In the genomic region with DNA sequence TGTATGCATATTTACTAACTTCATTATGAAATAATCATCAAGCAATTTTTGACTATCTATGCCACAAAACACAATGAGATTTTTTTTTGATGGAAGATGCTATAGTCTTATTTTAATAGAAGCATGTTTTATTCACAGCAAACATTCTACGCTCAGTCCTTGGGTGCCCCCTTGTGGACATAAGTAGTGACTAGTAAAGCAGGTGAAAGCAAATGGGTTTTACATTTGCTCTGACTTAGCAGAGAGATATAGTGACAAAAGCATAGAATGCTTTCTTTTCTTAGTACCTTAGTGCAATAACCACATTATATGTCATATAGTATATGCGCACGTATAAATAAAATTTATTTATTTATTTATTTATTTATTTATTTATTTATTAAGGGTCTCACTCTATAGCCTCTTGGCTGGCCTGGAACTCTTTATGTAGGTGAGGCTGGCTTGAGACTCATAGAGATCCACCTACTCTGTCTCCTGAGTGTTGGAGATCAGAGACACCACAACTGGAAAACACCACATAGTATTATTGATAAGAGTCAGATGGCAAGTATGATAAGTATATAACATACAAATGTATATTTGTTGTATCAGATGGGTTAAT, we compare ENCODE assay signal across 8 mouse cellular contexts.
DNase-seq lines count a peak whose midpoint lies in the region; ATAC-seq lines count a peak whose summit lies in the region.

No protein-coding gene starts in this region.

- H3K4me2 ChIP-seq in forebrain, embryonic 16.5 days (ENCODE audit: low read length), result no peak overlapping the region
- H3K4me2 ChIP-seq in intestine, embryonic 14.5 days (ENCODE audit: low read length), result no peak overlapping the region
- no peak overlapping the region for H3K4me2 ChIP-seq in midbrain, embryonic 11.5 days

- DNase-seq in cerebellum, adult 11 months, result peak; percentile 8
- peak; percentile 27 for DNase-seq in c-Kit-positive CD71-positive TER-119-negative erythroid progenitor cells, embryonic 14.5 days (ENCODE audit: low read depth)
- DNase-seq in intestine, embryonic 14.5 days (ENCODE audit: low spot score), result peak; percentile 74
- DNase-seq in left cerebral cortex, adult 18-20 months (ENCODE audit: low spot score in 2 of 2), result peak; percentile 70 to 84
- DNase-seq in midbrain, embryonic 11.5 days (ENCODE audit: low spot score, missing footprints), result peak; percentile 93
- peak; percentile 5 for DNase-seq in splenic B cell, adult 2 months (ENCODE audit: low read depth, low spot score)

- no peak overlapping the region for H3K27ac ChIP-seq in forebrain, embryonic 16.5 days (ENCODE audit: low read length)
- H3K27ac ChIP-seq in intestine, embryonic 14.5 days (ENCODE audit: low read depth), result no peak overlapping the region
- H3K27ac ChIP-seq in midbrain, embryonic 11.5 days (ENCODE audit: low read depth, low read length), result no peak overlapping the region

- H3K4me3 ChIP-seq in forebrain, embryonic 16.5 days (replicated peaks; ENCODE audit: low read length), result no peak overlapping the region
- no peak overlapping the region for H3K4me3 ChIP-seq in intestine, embryonic 14.5 days (ENCODE audit: low read depth, low read length)
- no peak overlapping the region for H3K4me3 ChIP-seq in midbrain, embryonic 11.5 days (ENCODE audit: low read depth, low read length)

- H3K9ac ChIP-seq in forebrain, embryonic 16.5 days (replicated peaks; ENCODE audit: low read depth, low read length), result no peak overlapping the region
- H3K9ac ChIP-seq in intestine, embryonic 14.5 days (ENCODE audit: low read length), result no peak overlapping the region
- no peak overlapping the region for H3K9ac ChIP-seq in midbrain, embryonic 11.5 days (ENCODE audit: low read length)

- WGBS in forebrain, embryonic 16.5 days, result 29% methylated on average over 3 of the region's 3 CpGs
- 26% methylated on average over 3 of the region's 3 CpGs for WGBS in intestine, embryonic 14.5 days
- WGBS in midbrain, embryonic 11.5 days, result 15% methylated on average over 3 of the region's 3 CpGs

- H3K9me3 ChIP-seq in forebrain, embryonic 16.5 days (ENCODE audit: control insufficient read depth, low read length), result no peaks in the 10 kb centered on the region
- H3K9me3 ChIP-seq in intestine, embryonic 14.5 days (ENCODE audit: control insufficient read depth, low read length), result no peaks in the 10 kb centered on the region
- H3K9me3 ChIP-seq in midbrain, embryonic 11.5 days (ENCODE audit: control insufficient read depth, low read length), result no peaks in the 10 kb centered on the region

- no peaks in the 10 kb centered on the region for H3K36me3 ChIP-seq in forebrain, embryonic 16.5 days (ENCODE audit: control insufficient read depth, insufficient read depth)
- H3K36me3 ChIP-seq in intestine, embryonic 14.5 days (ENCODE audit: control insufficient read depth, insufficient read depth, low read length), result no peaks in the 10 kb centered on the region
- H3K36me3 ChIP-seq in midbrain, embryonic 11.5 days (ENCODE audit: control insufficient read depth, insufficient read depth, low read length), result no peaks in the 10 kb centered on the region
- no peaks in the 10 kb centered on the region for H3K36me3 ChIP-seq in splenic B cell, adult 2 months (ENCODE audit: control insufficient read depth, insufficient read depth, low read length, poor library complexity, severe bottlenecking)

- H3K27me3 ChIP-seq in forebrain, embryonic 16.5 days (replicated peaks; ENCODE audit: control insufficient read depth, insufficient read depth, low read length), result no peaks in the 10 kb centered on the region
- H3K27me3 ChIP-seq in intestine, embryonic 14.5 days (replicated peaks; ENCODE audit: control insufficient read depth, insufficient read depth, low read length), result no peaks in the 10 kb centered on the region
- H3K27me3 ChIP-seq in midbrain, embryonic 11.5 days (ENCODE audit: control insufficient read depth, insufficient read depth, low read length), result no peaks in the 10 kb centered on the region
- no peaks in the 10 kb centered on the region for H3K27me3 ChIP-seq in splenic B cell, adult 2 months (ENCODE audit: control insufficient read depth, insufficient read depth, low read length, poor library complexity, severe bottlenecking)

- ATAC-seq in cerebellum, adult (ENCODE audit: insufficient number of reproducible peaks, low FRiP score, low TSS enrichment), result no peak
- peak; percentile 59 for ATAC-seq in forebrain, embryonic 16.5 days
- ATAC-seq in intestine, embryonic 14.5 days (replicated peaks; ENCODE audit: low FRiP score, low TSS enrichment, low read depth), result peak; percentile 33; the same call in 1 of the 2 replicates
- peak; percentile 68 for ATAC-seq in midbrain, embryonic 11.5 days (ENCODE audit: low FRiP score)

- no peaks in the 10 kb centered on the region for H3K4me1 ChIP-seq in forebrain, embryonic 16.5 days (replicated peaks; ENCODE audit: control insufficient read depth, insufficient read depth, low read length)
- no peaks in the 10 kb centered on the region for H3K4me1 ChIP-seq in intestine, embryonic 14.5 days (replicated peaks; ENCODE audit: control insufficient read depth, insufficient read depth, low read length)
- H3K4me1 ChIP-seq in midbrain, embryonic 11.5 days (ENCODE audit: control insufficient read depth, insufficient read depth, low read length), result no peaks in the 10 kb centered on the region

Comparison
In these comparisons a context has a peak if more than half of its experiments do, and no peak if none do; other contexts are left out.
1. DNase-seq: peak in every context shown above with its lines; median percentile 93 in midbrain, embryonic 11.5 days; 77 in left cerebral cortex, adult 18-20 months; 74 in intestine, embryonic 14.5 days; 27 in c-Kit-positive CD71-positive TER-119-negative erythroid progenitor cells, embryonic 14.5 days; 8 in cerebellum, adult 11 months; 5 in splenic B cell, adult 2 months.